Mouse (Mus musculus) cortical plate, adult 2 months (tissue): ENCODE measurements around the gene Cutc.

ENCODE experiments used
- CTCF ChIP-seq: fragments of 200-500 bp; IDR thresholded peaks from 2 replicates; pipeline ENCODE4 v1.5.1; 2011; ENCODE audit warnings: mild to moderate bottlenecking, control low read depth, low read length; ENCODE audit not compliant: insufficient read depth; ENCODE audit errors: extremely low read depth
- POLR2A ChIP-seq: fragments of 200-500 bp; IDR thresholded peaks from 2 replicates; pipeline ENCODE4 v1.6.1; 2011; ENCODE audit warnings: mild to moderate bottlenecking, low read length, control low read depth; ENCODE audit not compliant: insufficient read depth; ENCODE audit errors: extremely low read depth

DNA sequence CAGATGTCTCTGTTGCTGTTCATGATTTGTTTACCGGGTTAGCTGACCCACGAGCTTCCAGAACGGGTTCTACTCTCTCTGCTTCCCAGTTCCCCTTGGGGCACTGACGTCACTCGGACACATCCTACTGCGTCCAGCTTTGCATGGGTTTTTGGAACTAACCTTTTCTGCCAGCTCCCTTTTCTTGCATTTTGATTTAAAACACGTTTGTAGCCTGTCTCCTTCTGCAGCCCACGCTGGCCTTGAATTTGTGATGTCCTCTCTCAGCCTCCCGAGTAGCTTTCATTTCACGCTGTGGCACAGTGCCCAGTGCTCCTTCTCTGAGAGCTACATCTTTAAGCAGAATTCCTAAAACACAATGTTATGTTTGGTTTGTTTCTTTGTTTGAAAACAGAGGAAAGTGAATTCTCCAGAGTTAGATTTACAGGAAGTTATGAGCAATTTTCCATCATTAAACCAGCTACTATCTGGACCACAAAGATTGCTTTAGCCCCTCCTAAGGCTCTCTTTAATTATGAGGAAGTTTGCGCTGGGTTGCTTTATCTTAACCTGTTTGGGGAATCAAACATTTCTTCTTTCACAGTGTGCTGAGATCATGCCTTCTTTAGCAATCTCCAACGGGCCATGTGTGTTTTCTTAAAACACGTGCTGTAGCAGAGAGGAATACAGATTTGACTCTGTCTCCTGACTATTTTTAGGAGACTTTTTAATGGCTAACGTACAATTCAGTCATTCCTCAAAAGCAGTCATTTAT is 63.0 kb downstream of the Cutc start:
- TF ChIP-seq POLR2A, result no peak
- TF ChIP-seq CTCF, result no peak
